Mouse (Mus musculus) kidney, postnatal 0 days (tissue): ENCODE measurements around the gene Coq2. TPM values are rescaled to one million over a fixed set of nuclear protein-coding genes. Genes with fewer than 3 reads are reported as not detected.

Source experiments
- ATAC-seq: fragments of 200-750 bp; cut with Nextera tagmentation; replicated peaks from 2 replicates; pipeline ENCODE4 v1.8.0; 2017; ENCODE audit warnings: low read depth, moderate number of reproducible peaks, moderate TSS enrichment, moderate library complexity; ENCODE audit not compliant: low FRiP score
- DNase-seq: peaks from one replicate; pipeline ENCODE4 v3.0.0-alpha.2; 2016; ENCODE audit warnings: low spot score
- H3K27ac ChIP-seq: fragments of 300-500 bp; sonication (generic); 2 replicates; pipeline ENCODE4 v1.5.1; 2014; ENCODE audit warnings: mild to moderate bottlenecking
- H3K27me3 ChIP-seq: fragments of 300-500 bp; sonication (generic); 2 replicates; pipeline ENCODE4 v1.6.1; 2014; ENCODE audit warnings: low read length, mixed read lengths; ENCODE audit not compliant: insufficient read depth
- H3K36me3 ChIP-seq: fragments of 300-500 bp; sonication (generic); 2 replicates; pipeline ENCODE4 v1.6.1; 2014; ENCODE audit warnings: low read length, mixed read lengths; ENCODE audit not compliant: insufficient read depth
- H3K4me1 ChIP-seq: fragments of 300-500 bp; sonication (generic); replicated peaks from 2 replicates; pipeline ENCODE4 v1.6.1; 2014; ENCODE audit warnings: antibody characterized with exemption, low read length, mixed read lengths; ENCODE audit not compliant: insufficient read depth
- H3K4me2 ChIP-seq: fragments of 300-500 bp; sonication (generic); 2 replicates; pipeline ENCODE4 v1.6.1; 2014; ENCODE audit warnings: mild to moderate bottlenecking, low read length, moderate library complexity, mixed read lengths
- H3K4me3 ChIP-seq: fragments of 300-500 bp; sonication (generic); replicated peaks from 2 replicates; pipeline ENCODE4 v1.5.1; 2014; ENCODE audit warnings: low read depth, low read length
- H3K9ac ChIP-seq: fragments of 300-500 bp; sonication (generic); 2 replicates; pipeline ENCODE4 v1.6.1; 2014; ENCODE audit warnings: low read depth, low read length
- H3K9me3 ChIP-seq: fragments of 300-500 bp; sonication (generic); replicated peaks from 2 replicates; pipeline ENCODE4 v1.6.1; 2016; ENCODE audit warnings: low read length, inconsistent platforms, mixed read lengths
- CTCF ChIP-seq: IDR thresholded peaks from 2 replicates; pipeline ENCODE4 v1.5.1; 2016; ENCODE audit warnings: antibody characterized with exemption, low read depth, mild to moderate bottlenecking, moderate library complexity
- WGBS: fragments of 180-500 bp; shearing (Covaris S2); extraction: QIAGEN DNeasy Blood & Tissue Kit; methylation state at CpG from one replicate; pipeline ENCODE4 v1.1.7; 2014; 5-methylcytosine and 5-hydroxymethylcytosine counted together
- polyA plus RNA-seq: library from polyadenylated mRNA; unstranded; fragments of >200 nt; fragmentation: Nextera tagmentation; extraction: Ambion mirVana; gene quantifications from 2 replicates; pipeline ENCODE4 v1.2.1, GENCODE M21; 2015

Coq2 gene
- polyA plus RNA-seq, 1 experiment from 2014 or later = 64.6 TPM

DNA sequence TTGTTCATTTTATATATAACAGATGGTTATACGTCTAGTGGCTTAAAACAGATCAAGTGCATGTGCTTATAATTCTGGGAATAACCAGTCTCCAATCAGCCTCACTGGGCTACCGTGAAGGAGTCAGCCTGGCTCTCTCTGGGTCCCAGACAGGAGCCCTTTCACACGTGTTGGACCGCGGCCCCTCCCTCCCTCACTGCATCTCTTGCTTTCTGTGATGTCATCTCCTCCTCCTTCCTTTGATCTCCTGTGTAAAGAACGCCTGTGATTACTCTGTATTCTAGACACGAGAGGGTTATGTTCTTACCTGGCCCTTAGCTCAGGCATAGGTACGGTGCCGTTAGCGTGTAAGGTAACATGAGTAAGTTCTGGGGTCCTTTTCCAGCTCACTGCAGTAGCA is 23.5 kb downstream of the Coq2 start:
- no peak for ATAC-seq
- H3K4me1 ChIP-seq = 0 out of 2 replicates have a peak, but pooled peaks cover 3% of the 10 kb centered on the region

DNA sequence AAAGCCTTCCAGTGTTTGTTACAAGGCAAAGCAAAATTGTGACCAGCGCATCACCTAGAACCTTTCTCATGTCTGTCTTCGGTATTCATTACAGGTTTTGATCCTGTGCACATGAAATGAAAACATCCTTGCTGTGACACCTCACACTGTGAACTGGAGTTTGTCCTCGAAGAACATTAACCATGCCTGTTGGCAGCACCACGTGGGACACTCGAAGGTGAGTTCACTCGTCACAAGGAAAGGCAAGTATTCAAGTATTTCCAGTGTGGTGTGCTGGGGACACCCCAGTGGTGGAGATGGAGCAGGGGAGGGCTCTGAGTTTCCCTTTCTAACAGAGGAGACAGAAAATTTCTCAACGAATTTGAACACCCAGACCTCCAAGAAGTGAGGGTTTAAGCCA is 24.0 kb downstream of the Coq2 start:
- Histone ChIP-seq H3K4me2 (no peak overlapping the region), H3K9ac (no peak overlapping the region), H3K27me3 (no peaks in the 10 kb centered on the region), H3K9me3 (no peaks in the 10 kb centered on the region), H3K27ac (no peak overlapping the region), H3K4me3 (no peak overlapping the region), H3K4me1 (0 out of 2 replicates have a peak, but pooled peaks cover 3% of the 10 kb centered on the region), H3K36me3 (peaks cover 17% of the 10 kb centered on the region)
- ATAC-seq = no peak
- no peak for DNase-seq
- 80% methylated on average over 7 of the region's 7 CpGs for WGBS
- no peak for TF ChIP-seq CTCF

More for the DNA sequence above, 23.5 kb downstream of the Coq2 start:
- Histone ChIP-seq H3K27ac (no peak overlapping the region), H3K9ac (no peak overlapping the region), H3K9me3 (no peaks in the 10 kb centered on the region), H3K36me3 (peaks cover 22% of the 10 kb centered on the region), H3K4me3 (no peak overlapping the region), H3K27me3 (no peaks in the 10 kb centered on the region), H3K4me2 (no peak overlapping the region)
- TF ChIP-seq CTCF = no peak
- WGBS = 62% methylated on average over 10 of the region's 10 CpGs
- DNase-seq = no peak

DNA sequence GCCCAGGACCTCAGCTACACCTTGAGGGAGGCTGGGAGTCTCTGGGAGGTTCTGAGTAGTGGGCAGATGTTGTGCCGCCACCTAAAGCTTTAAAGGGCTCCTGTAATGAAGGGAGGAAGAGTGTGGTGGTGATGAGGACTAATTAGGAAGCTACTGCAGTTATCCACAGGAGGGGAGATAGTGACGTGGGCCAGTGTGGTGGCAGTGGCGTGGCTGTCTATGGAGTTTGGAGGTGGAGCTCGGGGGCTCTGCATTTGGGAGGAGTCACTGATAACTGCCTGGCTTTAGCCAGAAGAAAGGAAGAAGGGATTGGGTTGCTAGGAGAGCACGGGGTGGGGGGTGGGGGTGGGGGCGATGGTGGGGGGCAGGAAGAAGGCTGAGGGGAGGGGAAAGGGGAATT is 26.4 kb downstream of the Coq2 start:
- no peaks in the 10 kb centered on the region for H3K27me3 ChIP-seq

DNA sequence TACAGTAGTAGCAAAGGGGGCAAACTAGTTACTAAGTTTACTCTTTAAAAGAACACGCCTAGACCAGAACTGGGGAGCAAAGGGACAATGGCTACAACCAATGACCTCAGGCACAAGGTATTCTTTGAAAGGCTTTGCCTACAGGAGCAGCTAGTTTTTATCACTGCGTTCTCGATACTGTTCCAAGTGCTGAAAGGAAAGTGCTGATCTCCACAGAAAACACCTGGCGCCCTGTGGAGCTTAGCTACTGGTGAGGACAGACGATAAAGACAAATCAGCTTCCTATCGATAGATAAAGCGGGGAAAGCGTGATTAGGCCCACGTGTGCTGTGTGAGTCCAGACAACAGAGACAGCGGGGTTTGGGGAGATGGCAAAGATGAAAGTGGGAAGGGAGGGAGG is 26.9 kb downstream of the Coq2 start:
- no peaks in the 10 kb centered on the region for H3K27me3 ChIP-seq
- ATAC-seq = no peak
- H3K9me3 ChIP-seq = no peaks in the 10 kb centered on the region
- 0 out of 2 replicates have a peak, but pooled peaks cover 9% of the 10 kb centered on the region for H3K4me1 ChIP-seq
- no peak for DNase-seq
- TF ChIP-seq CTCF = no peak
- H3K36me3 ChIP-seq = no peaks in the 10 kb centered on the region
- no peak overlapping the region for H3K27ac ChIP-seq
- H3K9ac ChIP-seq = no peak overlapping the region
- 54% methylated on average over 10 of the region's 10 CpGs for WGBS
- no peak overlapping the region for H3K4me2 ChIP-seq
- no peak overlapping the region for H3K4me3 ChIP-seq

More for the DNA sequence above, 26.4 kb downstream of the Coq2 start:
- H3K36me3 ChIP-seq = no peaks in the 10 kb centered on the region
- 0 out of 2 replicates have a peak, but pooled peaks cover 8% of the 10 kb centered on the region for H3K4me1 ChIP-seq
- no peak for ATAC-seq
- H3K27ac ChIP-seq = no peak overlapping the region
- no peak overlapping the region for H3K4me3 ChIP-seq
- whole genome bisulfite sequencing = 33% methylated on average over 6 of the region's 6 CpGs
- no peak for DNase-seq
- no peak overlapping the region for H3K4me2 ChIP-seq
- TF ChIP-seq CTCF = no peak
- no peak overlapping the region for H3K9ac ChIP-seq
- H3K9me3 ChIP-seq = no peaks in the 10 kb centered on the region

DNA sequence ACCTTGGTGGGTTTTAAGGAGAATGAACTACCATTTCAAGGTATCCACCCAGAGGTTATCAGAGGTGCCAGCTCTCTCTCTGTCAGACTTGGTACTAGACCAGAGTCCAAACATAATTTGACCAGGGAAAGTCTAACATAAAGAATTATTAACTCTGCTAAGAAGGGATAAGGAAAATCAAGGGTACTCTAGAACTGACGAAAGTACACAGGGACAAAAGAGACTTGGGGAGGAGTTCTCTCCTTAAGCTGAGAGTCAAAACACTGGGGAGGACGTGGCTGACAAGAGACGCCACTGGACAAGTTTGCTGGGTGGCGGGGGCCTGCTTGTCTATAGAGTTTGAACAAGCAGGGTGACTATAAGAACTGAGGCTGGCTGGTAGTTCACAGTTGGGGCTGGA is 28.4 kb downstream of the Coq2 start:
- TF ChIP-seq CTCF = no peak
- no peaks in the 10 kb centered on the region for H3K36me3 ChIP-seq
- 0 out of 2 replicates have a peak, but pooled peaks cover 9% of the 10 kb centered on the region for H3K4me1 ChIP-seq
- ATAC-seq = no peak
- H3K27me3 ChIP-seq = no peaks in the 10 kb centered on the region
- no peak overlapping the region for H3K9ac ChIP-seq
- DNase-seq = no peak
- 83% methylated on average over 4 of the region's 4 CpGs for WGBS
- no peak overlapping the region for H3K4me3 ChIP-seq
- no peak overlapping the region for H3K4me2 ChIP-seq
- H3K27ac ChIP-seq = no peak overlapping the region
- no peaks in the 10 kb centered on the region for H3K9me3 ChIP-seq

DNA sequence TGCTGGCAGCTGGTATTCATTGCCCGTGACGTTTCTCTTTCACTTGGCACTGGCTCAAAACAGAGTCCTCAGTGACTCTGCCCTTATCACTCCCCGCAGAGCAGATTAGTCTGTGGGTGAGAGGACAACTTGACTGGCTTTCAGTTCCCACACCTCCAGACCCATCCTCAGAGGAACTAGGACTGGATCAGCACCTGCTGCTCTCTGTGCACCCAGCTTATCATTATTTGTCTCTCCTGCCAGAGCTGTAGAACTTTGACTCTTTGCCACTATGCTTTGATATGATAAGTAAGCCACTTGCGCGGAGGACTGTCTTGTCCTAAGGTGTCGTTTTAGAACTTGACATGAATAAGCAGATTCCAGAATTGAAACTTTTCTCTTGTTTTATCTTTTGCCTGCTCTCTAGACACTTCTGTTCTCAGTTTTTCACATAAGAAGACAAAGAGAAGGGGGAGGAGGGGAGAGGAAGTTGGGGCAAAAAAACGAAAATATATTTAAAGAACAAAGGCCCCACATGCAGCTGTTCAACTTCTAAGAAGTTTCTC is 30.9 kb downstream of the Coq2 start:
- Histone ChIP-seq H3K27ac (no peak overlapping the region), H3K4me1 (0 out of 2 replicates have a peak, but pooled peaks cover 9% of the 10 kb centered on the region), H3K4me3 (no peak overlapping the region), H3K4me2 (no peak overlapping the region; the same call in 1 of the 2 replicates), H3K27me3 (no peaks in the 10 kb centered on the region), H3K9ac (no peak overlapping the region), H3K36me3 (no peaks in the 10 kb centered on the region), H3K9me3 (no peaks in the 10 kb centered on the region)
- no peak for ATAC-seq
- WGBS = 49% methylated on average over 7 of the region's 7 CpGs
- TF ChIP-seq CTCF = no peak
- peak; percentile 24 for DNase-seq
